Comparison of ENCODE assay signal across 10 mouse cellular contexts in the genomic region with DNA sequence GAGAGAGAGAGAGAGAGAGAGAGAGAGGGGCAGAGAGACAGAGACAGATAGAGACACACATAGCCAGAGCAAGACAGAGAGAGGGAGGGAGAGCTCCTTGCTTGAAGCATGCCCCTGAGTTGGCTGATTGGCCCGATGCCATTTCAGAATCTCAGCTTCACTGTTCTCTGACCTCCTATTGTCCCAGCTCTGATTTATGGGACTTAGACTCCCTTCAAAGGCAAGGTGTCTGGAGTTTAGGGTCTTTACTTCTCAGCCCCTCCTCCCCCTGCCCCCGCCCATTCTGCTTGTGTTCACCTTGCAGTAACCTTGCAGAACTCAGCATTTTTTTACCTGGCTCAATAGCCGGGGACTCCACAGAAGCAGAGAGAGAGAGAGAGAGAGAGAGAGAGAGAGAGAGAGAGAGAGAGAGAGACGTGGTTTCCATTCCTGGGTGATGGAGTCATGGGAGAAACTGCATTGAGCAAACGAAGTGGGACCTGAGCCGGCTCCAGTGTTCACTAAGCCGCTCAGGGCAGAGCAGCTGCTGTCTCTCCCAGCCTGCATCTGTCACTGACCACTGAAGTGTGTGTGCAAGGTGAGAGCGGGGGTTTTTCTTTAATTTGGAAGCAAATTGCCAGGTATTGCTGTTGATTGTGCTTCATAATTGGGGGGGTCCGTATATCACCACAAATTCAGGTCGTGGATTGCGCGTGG.
DNase-seq lines count a peak whose midpoint lies in the region; ATAC-seq lines count a peak whose summit lies in the region.
"Had no signal": no experiment of that assay in that cellular context is flagged by ENCODE, and none has a peak within 500 bp of the region (broad histone marks: within the 10 kb centered on the region; RNA-seq: fewer than 3 reads in every experiment).

No protein-coding gene starts in this region.

- H3K9ac ChIP-seq in embryonic facial prominence, embryonic 12.5 days = no peak overlapping the region
- H3K9ac ChIP-seq in midbrain, embryonic 15.5 days = no peak overlapping the region
- no peak overlapping the region for H3K9ac ChIP-seq in forebrain, embryonic 11.5 days (ENCODE audit: low read length)
- H3K9ac ChIP-seq: liver, embryonic 15.5 days had no signal

- no peaks in the 10 kb centered on the region for H3K27me3 ChIP-seq in embryonic facial prominence, embryonic 12.5 days
- H3K27me3 ChIP-seq in embryonic facial prominence, embryonic 10.5 days (replicated peaks; ENCODE audit: low read depth, poor library complexity, severe bottlenecking) = no peaks in the 10 kb centered on the region
- H3K27me3 ChIP-seq in midbrain, embryonic 15.5 days (replicated peaks) = no peaks in the 10 kb centered on the region
- H3K27me3 ChIP-seq in forebrain, embryonic 11.5 days (ENCODE audit: control insufficient read depth, insufficient read depth, low read length) = no peaks in the 10 kb centered on the region
- H3K27me3 ChIP-seq: liver, embryonic 15.5 days had no signal

- WGBS in embryonic facial prominence, embryonic 12.5 days = 57% methylated on average over 12 of the region's 12 CpGs
- 71% methylated on average over 12 of the region's 12 CpGs for WGBS in embryonic facial prominence, embryonic 10.5 days
- WGBS in midbrain, embryonic 15.5 days = 50% methylated on average over 12 of the region's 12 CpGs
- 67% methylated on average over 12 of the region's 12 CpGs for WGBS in forebrain, embryonic 11.5 days

- 0 out of 2 replicates have a peak, but pooled peaks have one; percentile 41 for ATAC-seq in embryonic facial prominence, embryonic 12.5 days (ENCODE audit: insufficient number of reproducible peaks, insufficient read depth, low FRiP score, low TSS enrichment)
- peak; percentile 62; the same call in 1 of the 2 replicates for ATAC-seq in midbrain, embryonic 15.5 days (replicated peaks)
- no peak for ATAC-seq in forebrain, embryonic 11.5 days (replicated peaks; ENCODE audit: low FRiP score)

- H3K4me2 ChIP-seq in embryonic facial prominence, embryonic 12.5 days (replicated peaks) = no peak overlapping the region
- peak overlapping the region; percentile 5; the same call in 1 of the 2 replicates for H3K4me2 ChIP-seq in midbrain, embryonic 15.5 days
- no peak overlapping the region for H3K4me2 ChIP-seq in forebrain, embryonic 11.5 days (ENCODE audit: low read depth, low read length, severe bottlenecking)
- H3K4me2 ChIP-seq: liver, embryonic 15.5 days had no signal

- no peak overlapping the region for H3K27ac ChIP-seq in embryonic facial prominence, embryonic 12.5 days
- H3K27ac ChIP-seq in embryonic facial prominence, embryonic 10.5 days (replicated peaks) = no peak overlapping the region
- H3K27ac ChIP-seq in midbrain, embryonic 15.5 days = no peak overlapping the region
- no peak overlapping the region for H3K27ac ChIP-seq in forebrain, embryonic 11.5 days (ENCODE audit: low read depth, low read length)
- H3K27ac ChIP-seq: liver, embryonic 15.5 days had no signal

- no peak for DNase-seq in embryonic facial prominence, embryonic 10.5 days (ENCODE audit: low spot score)
- peak; percentile 39 for DNase-seq in gastrocnemius, postnatal 10 days
- peak; percentile 70 for DNase-seq in kidney, adult 11 months
- DNase-seq in frontal cortex, postnatal 36 days (ENCODE audit: low spot score in 2 of 2) = no peak
- no peak for DNase-seq in spleen, postnatal 36 days (ENCODE audit: low spot score in 2 of 2)
- DNase-seq in forebrain, embryonic 11.5 days (ENCODE audit: low spot score) = no peak
- DNase-seq: thymus, postnatal 36 days had no signal

- no peak overlapping the region for H3K4me3 ChIP-seq in embryonic facial prominence, embryonic 12.5 days
- H3K4me3 ChIP-seq in embryonic facial prominence, embryonic 10.5 days = no peak overlapping the region
- no peak overlapping the region for H3K4me3 ChIP-seq in midbrain, embryonic 15.5 days
- no peak overlapping the region for H3K4me3 ChIP-seq in forebrain, embryonic 11.5 days (ENCODE audit: low read depth, low read length)
- H3K4me3 ChIP-seq: liver, embryonic 15.5 days had no signal

- H3K36me3 ChIP-seq in embryonic facial prominence, embryonic 12.5 days = no peaks in the 10 kb centered on the region
- H3K36me3 ChIP-seq in embryonic facial prominence, embryonic 10.5 days (replicated peaks) = no peaks in the 10 kb centered on the region
- no peaks in the 10 kb centered on the region for H3K36me3 ChIP-seq in midbrain, embryonic 15.5 days (replicated peaks)
- no peaks in the 10 kb centered on the region for H3K36me3 ChIP-seq in forebrain, embryonic 11.5 days (ENCODE audit: control insufficient read depth, insufficient read depth, low read length)
- H3K36me3 ChIP-seq: liver, embryonic 15.5 days had no signal

- peaks cover 7% of the 10 kb centered on the region; the same call in 1 of the 2 replicates for H3K4me1 ChIP-seq in embryonic facial prominence, embryonic 12.5 days
- peaks cover 5% of the 10 kb centered on the region for H3K4me1 ChIP-seq in embryonic facial prominence, embryonic 10.5 days
- peaks cover 8% of the 10 kb centered on the region for H3K4me1 ChIP-seq in midbrain, embryonic 15.5 days
- no peaks in the 10 kb centered on the region for H3K4me1 ChIP-seq in forebrain, embryonic 11.5 days (replicated peaks; ENCODE audit: control insufficient read depth, insufficient read depth, low read length)
- H3K4me1 ChIP-seq: liver, embryonic 15.5 days had no signal

- no peaks in the 10 kb centered on the region for H3K9me3 ChIP-seq in embryonic facial prominence, embryonic 12.5 days
- no peaks in the 10 kb centered on the region for H3K9me3 ChIP-seq in embryonic facial prominence, embryonic 10.5 days
- H3K9me3 ChIP-seq in midbrain, embryonic 15.5 days = no peaks in the 10 kb centered on the region
- H3K9me3 ChIP-seq in forebrain, embryonic 11.5 days (ENCODE audit: control insufficient read depth, low read length) = no peaks in the 10 kb centered on the region
- H3K9me3 ChIP-seq: liver, embryonic 15.5 days had no signal

Comparison
In these comparisons a context has a peak if more than half of its experiments do, and no peak if none do; other contexts are left out.
1. DNase-seq: peak in gastrocnemius, postnatal 10 days (single experiment) and kidney, adult 11 months (single experiment); none in embryonic facial prominence, embryonic 10.5 days (single experiment), frontal cortex, postnatal 36 days (0 of 2), spleen, postnatal 36 days (0 of 2) and forebrain, embryonic 11.5 days (single experiment).